Mouse (Mus musculus): ENCODE measurements around the gene Glmn. TPM values are rescaled to one million over a fixed set of nuclear protein-coding genes. Genes with fewer than 3 reads are reported as not detected.

Gene Glmn
- total RNA-seq (2023), result 10 to 100 TPM; 14.7 to 18.1 TPM

DNA sequence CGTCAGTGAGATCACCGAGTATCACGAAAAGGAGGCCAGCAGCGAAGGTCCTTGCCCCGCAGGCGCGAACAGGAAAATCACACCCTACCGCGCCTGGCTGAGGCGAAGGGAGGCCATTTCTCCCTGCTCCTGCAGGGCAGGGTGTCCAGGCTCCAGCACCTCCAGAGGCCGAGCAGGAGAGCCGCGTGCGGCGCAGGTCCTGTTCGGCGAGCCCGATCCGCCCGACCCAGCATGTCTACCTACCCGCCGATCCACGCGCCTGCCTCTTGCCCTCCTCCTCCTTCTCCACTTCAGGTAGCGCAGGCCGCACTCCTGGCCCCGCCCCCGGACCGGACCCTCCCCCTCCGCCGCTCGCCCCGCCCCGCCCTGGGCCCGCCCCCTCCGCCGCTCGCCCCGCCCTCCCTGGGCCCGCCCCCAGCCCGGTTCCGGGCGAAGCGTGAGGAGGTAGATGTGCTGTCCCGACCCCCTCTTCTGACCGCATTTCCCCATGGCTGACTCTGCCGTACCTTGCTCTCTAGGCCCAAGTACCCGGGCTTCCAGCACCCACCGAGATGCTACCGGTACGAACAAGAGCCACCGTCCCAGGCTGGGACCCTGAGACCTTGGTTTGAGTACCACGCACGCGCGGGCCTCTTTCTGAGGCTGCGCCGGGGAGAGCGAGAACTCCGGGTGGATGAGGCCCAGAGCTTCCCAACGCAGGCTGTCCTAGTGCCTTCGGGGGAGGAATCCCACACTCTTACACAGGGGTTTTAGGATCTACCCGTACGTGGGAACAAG is at the start of gene Glmn, which contains the start of gene Rpap2:
TSS of gene Glmn (minus strand) at position 588 of the 777 bp plus-strand sequence.
TSS of gene Rpap2 (plus strand) at position 73 of the 777 bp plus-strand sequence.

GRCm38 (mm10) chr5:107534581-107534980 is 63.1 kb downstream of the Glmn start, which contains the start of gene 1700028K03Rik:
1700028K03Rik (plus strand) TSS chr5:107534709.

DNA sequence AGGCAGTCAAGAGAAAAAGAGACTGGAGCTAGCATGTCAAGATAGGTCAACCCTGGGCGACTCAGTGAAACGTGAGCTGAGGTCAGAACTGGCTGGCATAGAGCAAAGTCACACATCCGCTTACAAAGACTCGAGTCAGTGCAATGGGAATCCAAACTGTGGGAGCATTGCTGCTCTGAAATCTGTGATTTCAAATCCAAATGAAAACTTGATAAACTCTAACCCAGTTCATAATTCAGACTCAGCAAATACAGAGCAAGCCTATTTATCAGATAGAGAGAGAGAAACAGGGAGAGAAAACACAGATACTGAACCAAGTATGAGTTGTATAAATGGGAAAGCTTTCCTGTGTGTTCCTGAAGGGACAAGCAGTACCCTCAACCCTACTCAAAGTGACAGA is 90.4 kb downstream of the Glmn start, which contains the start of gene Gm42669:
TSS of gene Gm42669 (plus strand) at position 301 of the 400 bp plus-strand sequence.

Other genes starting within 250 kb of the Glmn start
- gene Ephx4, start 195.2 kb downstream of the Glmn start, total RNA-seq (2023), result not detected
- gene Lpcat2b, start 166.3 kb downstream of the Glmn start, total RNA-seq (2023), result not detected
- 10 to 100 TPM; 13.5 to 14.3 TPM for gene Btbd8, start 159.9 kb downstream of the Glmn start, total RNA-seq (2023)
- under 1 TPM in 1 of 2 experiments, not detected in 1; 0.21 TPM for gene Gm42669, start 90.3 kb downstream of the Glmn start, total RNA-seq (2023)
- gene 1700028K03Rik, start 63.2 kb downstream of the Glmn start, total RNA-seq (2023), result under 1 TPM; 0.32 to 0.62 TPM
- 10 to 100 TPM; 23.8 to 32.8 TPM for gene Rpap2, start 515 bp downstream of the Glmn start, total RNA-seq (2023)
- gene Gfi1, start 128.1 kb upstream of the Glmn start, total RNA-seq (2023), result 10 to 100 TPM; 17.1 to 26.3 TPM
- gene Ube2d2b, start 232.2 kb upstream of the Glmn start, total RNA-seq (2023), result not detected